Mouse (Mus musculus): ENCODE measurements around the gene Prdm13. TPM values are rescaled to one million over a fixed set of nuclear protein-coding genes. Genes with fewer than 3 reads are reported as not detected.

The Prdm13 gene
- total and polyA plus RNA-seq, 3 experiments = not detected

- Histone ChIP-seq H3K27ac (ENCODE audit: insufficient read depth, low read depth) (no peak overlapping the region), H3K27me3 (replicated peaks) (peaks cover 3% of the 10 kb centered on the region), H3K4me1 (ENCODE audit: control insufficient read depth in 1 of 2, insufficient read depth in 2 of 2) (0 out of 4 replicates have a peak, but pooled peaks cover 0 to 4% of the 10 kb centered on the region in 2 experiments), H3K9me3 (replicated peaks; ENCODE audit: low read length) (no peaks in the 10 kb centered on the region), H3K79me2 (replicated peaks; ENCODE audit: control insufficient read depth, extremely low read depth, insufficient read depth, poor library complexity, severe bottlenecking) (no peaks in the 10 kb centered on the region), H3K36me3 (replicated peaks in 1 of 2; ENCODE audit: control insufficient read depth in 1 of 2, insufficient read depth in 1 of 2, low read length in 1 of 2) (no peaks in the 10 kb centered on the region), H3K4me3 (replicated peaks in 1 of 3; ENCODE audit: low read depth in 2 of 3, low read length in 2 of 3, poor library complexity in 1 of 3) (no peak overlapping the region), H3K4me2 (ENCODE audit: insufficient read depth, low read depth, poor library complexity, severe bottlenecking) (no peak overlapping the region), H3K9ac (ENCODE audit: insufficient read depth, low read depth) (no peak overlapping the region)
- no peak for TF ChIP-seq TBP (conservative IDR thresholded peaks at IDR 0.05; ENCODE audit: low read depth, low read length)
- no peak for TF ChIP-seq E2F4 (IDR thresholded peaks at IDR 0.05; ENCODE audit: insufficient replicate concordance, low read depth, low read length)
- no peak for TF ChIP-seq POLR2AphosphoS2 (IDR thresholded peaks at IDR 0.05; ENCODE audit: low read depth, low read length)
- TF ChIP-seq BHLHE40 (IDR thresholded peaks at IDR 0.05; ENCODE audit: low read depth, low read length) = no peak
- dilution Hi-C loops (cut with MboI; ENCODE audit: extremely low pct_ligation_motif_present, extremely low pct_unique_long_range_greater_than_20kb, low sequenced_read_pairs) (no loop called here), in situ Hi-C loops (cut with MboI; ENCODE audit: low pct_ligation_motif_present, low pct_unique_long_range_greater_than_20kb, low sequenced_read_pairs) (no loop called here)
- DNase-seq (ENCODE audit: extremely low read depth) = no peak
Measured at GRCm38 (mm10) chr4:21628367-21629274, 57.1 kb downstream of the Prdm13 start.

Other genes starting within 250 kb of the Prdm13 start
- gene Ccnc, start 41.7 kb upstream of the Prdm13 start, total RNA-seq (2012; rRNA removed) = 20.7 and 22.7 TPM in 2 replicates
- 61.4 and 73.0 TPM in 2 replicates for gene Ccnc, start 41.7 kb upstream of the Prdm13 start, total RNA-seq (2014; rRNA removed)
- gene Ccnc, start 41.7 kb upstream of the Prdm13 start, polyA plus RNA-seq (2012; ENCODE audit: insufficient read length, low read depth) = 24.4 and 32.3 TPM in 2 replicates
- 17.4 and 17.5 TPM in 2 replicates for gene Usp45, start 81.2 kb upstream of the Prdm13 start, total RNA-seq (2012; rRNA removed)
- 30.6 and 37.0 TPM in 2 replicates for gene Usp45, start 81.2 kb upstream of the Prdm13 start, total RNA-seq (2014; rRNA removed)
- gene Usp45, start 81.2 kb upstream of the Prdm13 start, polyA plus RNA-seq (2012; ENCODE audit: insufficient read length, low read depth) = 16.7 and 23.3 TPM in 2 replicates
- 24.6 and 25.6 TPM in 2 replicates for gene Tstd3, start 81.2 kb upstream of the Prdm13 start, total RNA-seq (2012; rRNA removed)
- 51.0 and 57.1 TPM in 2 replicates for gene Tstd3, start 81.2 kb upstream of the Prdm13 start, total RNA-seq (2014; rRNA removed)
- gene Tstd3, start 81.2 kb upstream of the Prdm13 start, polyA plus RNA-seq (2012; ENCODE audit: insufficient read length, low read depth) = 37.2 and 39.9 TPM in 2 replicates
- 48.1 and 51.3 TPM in 2 replicates for gene Pnisr, start 161.6 kb upstream of the Prdm13 start, total RNA-seq (2012; rRNA removed)
- 32.9 and 40.7 TPM in 2 replicates for gene Pnisr, start 161.6 kb upstream of the Prdm13 start, total RNA-seq (2014; rRNA removed)
- 95.2 and 118 TPM in 2 replicates for gene Pnisr, start 161.6 kb upstream of the Prdm13 start, polyA plus RNA-seq (2012; ENCODE audit: insufficient read length, low read depth)
- 6.7 and 8.2 TPM in 2 replicates for gene Coq3, start 193.7 kb upstream of the Prdm13 start, total RNA-seq (2012; rRNA removed)
- 9.0 and 9.2 TPM in 2 replicates for gene Coq3, start 193.7 kb upstream of the Prdm13 start, total RNA-seq (2014; rRNA removed)
- 5.1 and 5.7 TPM in 2 replicates for gene Coq3, start 193.7 kb upstream of the Prdm13 start, polyA plus RNA-seq (2012; ENCODE audit: insufficient read length, low read depth)
- 1.7 and 2.1 TPM in 2 replicates for gene Faxc, start 245.4 kb upstream of the Prdm13 start, total RNA-seq (2012; rRNA removed)
- gene Faxc, start 245.4 kb upstream of the Prdm13 start, total RNA-seq (2014; rRNA removed) = 0.16 TPM in 2 replicates
- gene Faxc, start 245.4 kb upstream of the Prdm13 start, polyA plus RNA-seq (2012; ENCODE audit: insufficient read length, low read depth) = 0.33 and 0.37 TPM in 2 replicates